Mouse (Mus musculus): ENCODE results near the gene 1700016C15Rik. TPM values are rescaled to one million over a fixed set of nuclear protein-coding genes. Genes with fewer than 3 reads are reported as not detected.

1700016C15Rik gene
- polyA plus RNA-seq (2015; fragmentation: Illumina TruSeq; extraction: RNeasy Lipid Tissue Mini Kit (QIAGEN cat#74804); ENCODE audit: insufficient read depth, low replicate concordance), result not detected

DNA sequence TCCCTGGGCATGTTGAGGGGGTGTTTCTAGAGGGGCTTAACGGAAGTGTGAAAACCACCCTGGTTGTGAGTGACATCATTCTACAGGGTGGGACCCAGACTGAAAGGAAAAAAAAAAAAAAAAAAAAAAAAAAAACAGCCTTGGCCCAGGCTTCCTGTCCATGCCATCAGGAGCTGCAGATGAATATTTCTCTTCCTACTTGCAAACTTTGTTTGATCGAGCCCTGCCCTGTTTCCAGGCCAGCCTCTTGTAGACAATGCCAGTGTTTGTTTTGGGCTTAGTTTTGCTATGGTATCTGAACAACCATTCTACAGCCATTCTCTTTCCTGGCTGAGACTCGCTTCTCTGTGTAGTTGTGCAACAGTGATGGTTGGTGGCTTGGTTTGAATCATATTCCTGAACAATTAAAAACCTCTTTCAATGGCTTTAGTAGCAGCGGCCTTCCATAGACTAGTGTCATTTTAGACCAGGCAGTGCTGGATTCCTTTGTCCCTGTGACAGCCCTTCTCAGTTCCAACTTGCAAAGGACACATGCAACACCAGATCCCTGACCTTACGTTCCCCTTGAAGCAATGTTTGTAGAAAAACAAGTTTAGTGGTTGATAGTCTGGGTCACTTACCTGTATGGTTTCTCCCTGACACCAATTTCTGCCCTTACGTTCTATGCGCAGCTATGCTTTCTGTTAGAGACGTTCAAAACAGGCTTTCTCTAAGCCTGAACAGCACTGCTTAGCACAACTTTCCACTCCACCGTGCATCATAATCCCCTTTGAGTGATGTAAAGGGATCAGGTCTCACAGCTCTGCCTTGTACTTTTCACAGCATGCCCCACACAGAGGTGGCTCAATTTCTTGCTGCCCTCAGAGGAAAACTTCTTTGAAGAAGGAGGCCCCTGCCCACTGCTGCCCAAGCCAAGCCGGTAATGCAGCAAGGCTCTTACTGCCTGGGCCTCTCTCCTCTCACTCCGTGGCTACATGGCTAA, at the start of gene 1700016C15Rik:
TSS of gene 1700016C15Rik (plus strand) at position 772 of the 982 bp plus-strand sequence.

GRCm38 (mm10) chr1:177796193-177796939, 66.8 kb downstream of the 1700016C15Rik start, which contains the start of gene Adss:
Gene Adss (minus strand): TSS chr1:177796511.

Other genes starting within 250 kb of the 1700016C15Rik start
- 83.4 TPM for gene Adss, start 66.7 kb downstream of the 1700016C15Rik start, polyA plus RNA-seq (2015; fragmentation: Illumina TruSeq; extraction: RNeasy Lipid Tissue Mini Kit (QIAGEN cat#74804); ENCODE audit: insufficient read depth, low replicate concordance)

Measured in spleen, adult 10 weeks (tissue).